Mouse (Mus musculus): ENCODE results near the gene Crebl2. TPM values are rescaled to one million over a fixed set of nuclear protein-coding genes. Genes with fewer than 3 reads are reported as not detected.

The Crebl2 gene
- polyA plus RNA-seq, 1 experiment from 2014 or later: 1.9 TPM

DNA sequence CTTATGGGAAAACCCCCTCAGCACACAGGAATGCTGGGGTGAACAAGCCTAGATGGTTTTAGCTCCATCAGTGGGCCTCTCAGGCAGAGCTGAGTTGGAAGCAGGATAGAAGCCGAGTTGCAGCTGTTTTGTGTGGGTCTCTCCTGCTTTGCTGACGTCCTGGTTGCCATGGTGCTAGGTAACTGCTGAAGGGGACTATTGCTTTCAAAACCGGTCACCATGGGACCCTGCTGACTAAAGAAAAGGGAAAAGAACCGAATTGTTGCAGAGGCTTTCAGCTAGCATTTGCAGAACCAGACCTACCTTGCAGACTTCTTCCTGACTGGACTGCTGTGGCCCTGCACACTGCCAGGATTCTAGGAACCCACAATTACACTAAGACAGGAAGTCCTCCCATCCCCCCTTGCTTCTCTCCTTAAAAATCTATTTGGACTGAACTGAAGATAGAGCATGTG lies 58.6 kb downstream of the Crebl2 start:
- no peak overlapping the region for H3K9ac ChIP-seq
- H3K4me1 ChIP-seq (replicated peaks): peaks cover 16% of the 10 kb centered on the region
- 0 out of 2 replicates have a peak, but pooled peaks have one; percentile 29 for ATAC-seq (ENCODE audit: insufficient number of reproducible peaks, low FRiP score)
- H3K27ac ChIP-seq (ENCODE audit: poor library complexity, severe bottlenecking): no peak overlapping the region
- no peak overlapping the region for H3K4me2 ChIP-seq
- no peaks in the 10 kb centered on the region for H3K9me3 ChIP-seq (replicated peaks)
- WGBS: 8% methylated on average over 4 of the region's 4 CpGs
- no peaks in the 10 kb centered on the region for H3K27me3 ChIP-seq (replicated peaks)
- H3K4me3 ChIP-seq: no peak overlapping the region
- 0 out of 2 replicates have a peak, but pooled peaks cover 2% of the 10 kb centered on the region for H3K36me3 ChIP-seq

DNA sequence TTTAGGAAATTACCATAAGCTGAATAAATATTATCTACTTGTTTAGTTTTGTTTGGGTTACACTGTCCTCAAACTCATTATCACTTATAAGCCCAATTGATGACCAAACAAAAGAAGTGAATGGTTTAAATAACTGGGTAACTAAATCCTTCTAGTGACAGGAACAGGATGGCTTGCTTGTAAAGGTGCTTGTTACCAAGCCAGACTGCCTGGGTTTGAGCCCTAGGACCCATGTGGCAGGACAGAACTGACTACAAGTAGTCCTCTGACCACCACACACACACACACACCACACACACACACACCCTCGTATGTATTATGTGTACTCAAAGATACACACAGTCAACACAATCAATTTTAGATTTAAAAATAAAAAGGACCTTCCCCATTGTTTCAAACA lies 59.8 kb downstream of the Crebl2 start:
- H3K9me3 ChIP-seq (replicated peaks): no peaks in the 10 kb centered on the region
- 66% methylated on average over 1 of the region's 1 CpGs for WGBS
- peaks cover 16% of the 10 kb centered on the region for H3K4me1 ChIP-seq (replicated peaks)
- no peak overlapping the region for H3K9ac ChIP-seq
- H3K27ac ChIP-seq (ENCODE audit: poor library complexity, severe bottlenecking): no peak overlapping the region
- H3K27me3 ChIP-seq (replicated peaks): no peaks in the 10 kb centered on the region
- no peak for ATAC-seq (ENCODE audit: insufficient number of reproducible peaks, low FRiP score)
- no peak overlapping the region for H3K4me3 ChIP-seq
- H3K4me2 ChIP-seq: no peak overlapping the region
- H3K36me3 ChIP-seq: 0 out of 2 replicates have a peak, but pooled peaks cover 2% of the 10 kb centered on the region

DNA sequence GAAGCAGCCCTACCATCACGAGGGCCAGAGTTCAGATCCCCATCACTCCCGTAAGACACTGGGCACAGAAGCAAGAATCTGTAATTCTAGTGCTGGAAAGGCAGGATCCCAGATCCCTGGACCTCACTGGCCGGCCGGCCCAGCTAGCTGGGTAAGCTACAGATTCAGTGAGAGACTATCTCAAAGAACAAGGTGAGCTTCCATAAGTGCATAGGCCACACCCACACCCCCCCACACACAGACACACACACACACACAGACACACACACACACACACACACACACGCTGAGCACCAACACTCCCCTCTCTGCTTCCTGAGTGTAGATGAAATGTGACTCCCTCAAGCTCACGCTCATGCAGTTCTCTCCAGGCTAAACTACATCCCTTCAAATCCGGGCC lies 60.5 kb downstream of the Crebl2 start:
- Histone ChIP-seq H3K27me3 (replicated peaks) (no peaks in the 10 kb centered on the region), H3K4me3 (no peak overlapping the region), H3K4me2 (no peak overlapping the region), H3K27ac (ENCODE audit: poor library complexity, severe bottlenecking) (no peak overlapping the region), H3K9me3 (replicated peaks) (no peaks in the 10 kb centered on the region), H3K9ac (no peak overlapping the region), H3K4me1 (replicated peaks) (peaks cover 16% of the 10 kb centered on the region), H3K36me3 (0 out of 2 replicates have a peak, but pooled peaks cover 2% of the 10 kb centered on the region)
- 70% methylated on average over 7 of the region's 7 CpGs for WGBS
- ATAC-seq (ENCODE audit: insufficient number of reproducible peaks, low FRiP score): no peak

DNA sequence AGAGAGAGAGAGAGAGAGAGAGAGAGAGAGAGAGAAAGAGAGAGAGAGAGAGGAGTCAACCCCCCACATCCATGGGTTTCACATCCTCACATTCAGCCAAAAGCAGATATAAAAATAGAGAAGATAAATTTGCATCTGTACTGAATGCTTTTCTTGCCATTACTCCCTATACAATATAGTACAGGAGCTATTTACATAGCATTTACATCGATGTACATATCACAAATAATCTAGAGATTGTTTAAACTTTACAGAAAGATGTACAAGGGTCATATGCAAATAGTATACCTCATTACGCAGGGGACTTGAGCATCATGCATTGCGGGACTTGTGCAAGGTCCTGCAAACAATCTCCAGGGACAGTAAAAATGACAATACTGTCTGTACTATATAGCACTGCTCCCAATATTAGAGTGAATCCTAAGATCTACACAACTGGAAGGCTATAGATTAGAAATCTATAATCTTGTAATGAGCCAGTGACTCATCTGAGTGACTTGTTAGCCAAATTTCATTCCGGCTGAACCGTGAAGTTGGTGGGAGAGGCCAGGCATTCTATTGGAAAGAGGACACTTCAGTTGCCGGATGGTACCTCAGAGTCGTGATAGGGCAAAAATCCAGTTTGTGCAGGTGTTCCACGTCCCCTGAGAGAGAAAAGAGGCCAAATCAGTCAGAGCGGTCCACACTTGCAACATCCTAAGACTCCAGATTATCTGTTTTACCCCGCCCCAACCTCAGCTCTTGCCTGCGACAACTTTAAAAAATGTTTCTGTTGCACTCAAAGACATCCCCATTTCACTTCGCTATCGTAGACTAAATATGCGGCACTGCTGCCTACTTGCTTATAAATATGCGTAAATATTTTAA lies 66.8 kb downstream of the Crebl2 start:
- no peak for ATAC-seq (ENCODE audit: insufficient number of reproducible peaks, low FRiP score)
- 51% methylated on average over 15 of the region's 15 CpGs for WGBS
- Histone ChIP-seq H3K36me3 (0 out of 2 replicates have a peak, but pooled peaks cover 2% of the 10 kb centered on the region), H3K9ac (peak overlapping the region; percentile 82), H3K9me3 (replicated peaks) (no peaks in the 10 kb centered on the region), H3K4me2 (peak overlapping the region; percentile 78), H3K27me3 (replicated peaks) (no peaks in the 10 kb centered on the region), H3K4me1 (replicated peaks) (peaks cover 7% of the 10 kb centered on the region; the same call in 1 of the 2 replicates), H3K4me3 (peak overlapping the region; percentile 58), H3K27ac (ENCODE audit: poor library complexity, severe bottlenecking) (no peak overlapping the region)

DNA sequence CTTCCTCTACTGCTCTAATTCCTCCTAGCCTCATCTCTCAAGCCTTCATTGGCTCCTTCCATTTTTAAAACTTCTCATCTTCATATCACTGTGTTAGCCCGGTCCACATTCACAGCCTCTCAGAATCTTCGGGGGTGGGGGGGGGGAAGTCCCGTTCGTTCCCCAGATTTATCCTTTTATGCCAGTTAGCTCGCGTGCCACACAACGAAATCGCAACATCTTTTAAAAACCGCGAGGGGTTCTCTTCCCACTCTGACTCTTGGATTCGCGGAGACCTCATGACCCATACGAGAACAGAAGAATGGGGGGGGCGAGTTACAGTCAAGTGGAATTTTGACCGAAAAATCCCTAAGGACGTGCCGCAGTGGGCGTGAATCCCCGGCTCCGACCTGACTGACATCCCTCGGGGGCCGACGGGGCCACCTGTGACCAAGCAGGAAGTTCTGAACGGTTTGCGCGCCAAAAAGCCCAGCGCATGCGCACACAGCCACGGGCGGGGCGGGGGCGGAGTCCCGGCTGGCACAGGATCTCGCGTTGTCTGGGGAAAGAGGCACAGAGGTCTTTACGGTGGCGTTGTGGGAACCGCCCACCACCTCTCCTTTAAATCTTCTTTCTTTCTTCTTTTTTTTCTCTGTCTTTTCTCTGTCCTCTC lies 67.6 kb downstream of the Crebl2 start:
- Histone ChIP-seq H3K9ac (peak overlapping the region; percentile 82), H3K4me1 (replicated peaks) (peaks cover 7% of the 10 kb centered on the region; the same call in 1 of the 2 replicates), H3K36me3 (0 out of 2 replicates have a peak, but pooled peaks cover 2% of the 10 kb centered on the region), H3K9me3 (replicated peaks) (no peaks in the 10 kb centered on the region), H3K27ac (ENCODE audit: poor library complexity, severe bottlenecking) (peak overlapping the region; percentile 100), H3K27me3 (replicated peaks) (no peaks in the 10 kb centered on the region), H3K4me2 (peak overlapping the region; percentile 78), H3K4me3 (peak overlapping the region; percentile 58)
- under 1% methylated on average over 38 of the region's 38 CpGs for WGBS
- ATAC-seq (ENCODE audit: insufficient number of reproducible peaks, low FRiP score): peak; percentile 94

DNA sequence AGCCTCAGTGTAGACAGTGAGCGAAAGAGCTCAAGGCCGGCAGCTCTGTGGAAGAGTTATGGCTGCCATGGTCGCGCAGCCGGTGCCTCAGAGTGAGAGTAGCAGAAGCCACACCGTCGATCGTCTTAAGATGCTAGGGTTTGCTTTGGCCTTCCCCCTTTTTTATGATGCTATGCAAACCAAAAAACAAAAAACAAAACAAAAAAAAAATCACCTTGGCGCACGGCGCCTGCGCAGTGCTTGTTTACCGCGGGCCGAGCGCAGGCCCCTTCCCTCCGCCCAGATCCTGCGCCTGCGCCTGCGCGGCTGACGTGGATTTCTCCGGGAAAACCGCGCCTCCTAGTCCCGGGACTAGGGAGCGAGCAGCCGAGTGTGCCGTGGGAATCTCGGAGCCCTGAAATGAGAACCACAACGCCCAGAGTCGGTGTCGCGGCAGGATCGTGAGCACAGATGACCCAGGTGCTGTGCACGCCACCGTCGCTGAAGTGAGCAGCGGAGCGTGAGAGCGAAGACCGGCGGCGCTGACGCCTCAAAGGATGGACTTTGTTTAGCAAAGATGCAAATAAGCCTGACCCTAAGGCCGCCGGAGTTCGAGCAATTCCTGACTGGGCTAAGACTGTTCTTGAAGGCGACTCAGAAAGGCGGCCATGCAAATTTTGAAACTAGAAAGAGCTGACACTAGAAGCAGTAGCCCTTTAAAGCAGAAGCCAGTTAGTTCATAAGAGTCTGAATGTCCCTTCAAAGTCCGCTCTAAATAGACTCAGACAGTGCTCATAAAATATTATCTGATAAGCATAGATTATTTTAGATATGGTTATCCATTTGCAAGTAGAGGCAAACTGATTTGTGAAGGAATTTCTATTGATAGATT lies 68.4 kb downstream of the Crebl2 start, which contains the start of gene Gpr19:
TSS of gene Gpr19 (minus strand) at position 484 of the 871 bp plus-strand sequence.
- Histone ChIP-seq H3K9ac (peak within 1 kb of the TSS; percentile 82), H3K27me3 (replicated peaks) (no peaks in the 10 kb centered on the region), H3K9me3 (replicated peaks) (no peaks in the 10 kb centered on the region), H3K4me3 (peak within 1 kb of the TSS; percentile 58), H3K4me1 (replicated peaks) (peaks cover 7% of the 10 kb centered on the region; the same call in 1 of the 2 replicates), H3K4me2 (peak within 1 kb of the TSS; percentile 78), H3K36me3 (0 out of 2 replicates have a peak, but pooled peaks cover 2% of the 10 kb centered on the region), H3K27ac (ENCODE audit: poor library complexity, severe bottlenecking) (peak within 1 kb of the TSS; percentile 100)
- WGBS: under 1% methylated on average over 51 of the region's 51 CpGs
- peak; percentile 95 for ATAC-seq (ENCODE audit: insufficient number of reproducible peaks, low FRiP score)

DNA sequence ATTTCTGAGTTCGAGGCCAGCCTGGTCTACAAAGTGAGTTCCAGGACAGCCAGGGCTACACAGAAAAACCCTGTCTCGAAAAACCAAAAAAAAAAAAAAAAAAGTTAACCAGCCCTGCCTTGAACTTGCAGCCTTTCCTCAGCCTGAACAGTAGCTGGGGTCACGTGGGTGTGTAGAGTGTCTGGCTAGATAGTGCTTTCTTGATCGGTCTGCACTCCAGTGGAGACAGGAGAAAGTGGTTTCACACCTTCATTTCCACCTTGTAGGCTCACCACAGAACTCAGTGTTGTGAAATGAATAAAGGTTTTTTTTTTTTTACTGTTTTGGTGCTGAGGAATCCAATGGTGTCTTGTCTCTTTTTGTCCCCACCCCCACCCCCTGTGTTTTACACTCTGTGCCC lies 73.4 kb downstream of the Crebl2 start:
- no peak overlapping the region for H3K4me3 ChIP-seq
- H3K9me3 ChIP-seq (replicated peaks): no peaks in the 10 kb centered on the region
- no peak overlapping the region for H3K4me2 ChIP-seq
- no peak overlapping the region for H3K9ac ChIP-seq
- ATAC-seq (ENCODE audit: insufficient number of reproducible peaks, low FRiP score): no peak
- H3K4me1 ChIP-seq (replicated peaks): no peaks in the 10 kb centered on the region
- WGBS: 84% methylated on average over 4 of the region's 4 CpGs
- no peaks in the 10 kb centered on the region for H3K27me3 ChIP-seq (replicated peaks)
- H3K36me3 ChIP-seq: no peaks in the 10 kb centered on the region
- no peak overlapping the region for H3K27ac ChIP-seq (ENCODE audit: poor library complexity, severe bottlenecking)

DNA sequence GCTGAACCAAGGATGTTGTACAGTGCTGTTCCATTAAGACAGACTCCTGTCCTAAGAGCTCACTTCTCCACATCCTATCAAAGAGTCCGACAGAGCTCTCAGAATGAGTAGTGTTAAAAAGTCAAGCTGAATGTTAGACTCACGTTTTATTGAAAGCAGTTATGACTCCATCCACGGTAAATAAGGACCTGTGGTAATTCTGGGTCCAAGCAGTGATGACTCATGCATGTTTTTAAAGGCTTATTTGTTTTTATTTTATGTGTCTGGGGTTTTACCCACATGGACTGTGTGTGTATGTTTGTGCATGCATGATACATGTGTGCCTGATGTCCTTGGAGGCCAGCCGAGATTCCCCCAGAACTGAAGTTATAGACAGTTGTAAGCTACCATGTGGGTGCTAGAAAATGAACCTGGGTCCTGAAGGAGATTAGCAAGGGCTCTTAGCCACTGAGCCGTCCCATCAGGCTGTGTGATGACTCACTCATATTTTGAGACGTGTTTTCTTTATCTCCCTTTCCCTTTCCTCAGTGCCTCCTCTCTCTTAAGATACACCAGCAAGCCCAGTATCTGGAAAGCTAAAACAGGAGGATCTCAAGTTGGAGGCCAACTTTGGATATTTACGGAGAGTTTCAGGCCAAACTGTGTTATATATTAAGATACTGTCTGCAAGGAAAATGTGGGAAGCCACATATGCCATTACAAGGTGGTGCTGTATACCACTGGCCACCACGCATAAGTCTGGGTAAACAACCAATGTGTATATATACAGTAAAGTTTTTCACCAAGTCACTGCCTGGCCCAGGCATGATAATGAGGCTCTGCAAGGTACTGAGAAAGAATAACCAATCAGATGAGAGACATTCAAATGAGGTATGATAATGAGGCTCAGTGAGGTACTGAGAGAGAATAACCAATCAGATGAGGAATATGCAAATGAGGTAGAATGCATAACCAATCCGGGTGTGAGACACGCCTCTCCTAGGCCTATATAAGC lies 74.2 kb downstream of the Crebl2 start:
- Histone ChIP-seq H3K4me3 (no peak overlapping the region), H3K9me3 (replicated peaks) (no peaks in the 10 kb centered on the region), H3K9ac (no peak overlapping the region), H3K27ac (ENCODE audit: poor library complexity, severe bottlenecking) (no peak overlapping the region), H3K36me3 (no peaks in the 10 kb centered on the region), H3K4me1 (replicated peaks) (no peaks in the 10 kb centered on the region), H3K27me3 (replicated peaks) (no peaks in the 10 kb centered on the region), H3K4me2 (no peak overlapping the region)
- peak; percentile 65; the same call in 1 of the 2 replicates for ATAC-seq (ENCODE audit: insufficient number of reproducible peaks, low FRiP score)
- WGBS: 82% methylated on average over 10 of the region's 10 CpGs

DNA sequence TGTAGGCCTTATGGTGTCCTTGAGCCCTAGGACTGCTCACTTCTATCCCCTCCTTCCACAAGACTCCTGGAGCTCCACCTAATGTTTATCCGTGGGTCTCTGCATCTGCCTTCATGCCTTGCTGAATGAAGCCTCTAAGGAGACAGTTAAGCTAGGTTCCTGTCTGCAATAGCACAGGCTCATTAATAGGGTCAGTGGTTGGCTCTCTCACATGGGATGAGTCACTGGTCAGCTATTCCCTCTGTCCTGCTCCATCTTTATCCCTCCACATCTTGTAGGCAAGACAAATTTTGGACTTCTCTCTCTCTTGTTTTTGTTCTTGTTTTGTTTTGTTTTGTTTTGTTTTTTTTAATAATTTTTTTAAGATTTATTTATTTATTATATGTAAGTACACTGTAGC lies 75.9 kb downstream of the Crebl2 start:
- WGBS: 72% methylated on average over 1 of the region's 1 CpGs
- H3K36me3 ChIP-seq: no peaks in the 10 kb centered on the region
- no peak overlapping the region for H3K4me3 ChIP-seq
- ATAC-seq (ENCODE audit: insufficient number of reproducible peaks, low FRiP score): no peak
- H3K27ac ChIP-seq (ENCODE audit: poor library complexity, severe bottlenecking): no peak overlapping the region
- H3K4me1 ChIP-seq (replicated peaks): no peaks in the 10 kb centered on the region
- no peak overlapping the region for H3K9ac ChIP-seq
- no peaks in the 10 kb centered on the region for H3K27me3 ChIP-seq (replicated peaks)
- no peaks in the 10 kb centered on the region for H3K9me3 ChIP-seq (replicated peaks)
- no peak overlapping the region for H3K4me2 ChIP-seq
